Mouse (Mus musculus) liver, embryonic 14.5 days (tissue): ENCODE measurements around the gene Cep78.

Source experiments
- CTCF ChIP-seq: IDR thresholded peaks from 2 replicates; pipeline ENCODE4 v1.5.1; 2016; ENCODE audit warnings: antibody characterized with exemption, low read depth, control low read depth
- EP300 ChIP-seq: IDR thresholded peaks from 2 replicates; pipeline ENCODE4 v1.6.1; 2016; ENCODE audit warnings: antibody characterized with exemption, low read depth

DNA sequence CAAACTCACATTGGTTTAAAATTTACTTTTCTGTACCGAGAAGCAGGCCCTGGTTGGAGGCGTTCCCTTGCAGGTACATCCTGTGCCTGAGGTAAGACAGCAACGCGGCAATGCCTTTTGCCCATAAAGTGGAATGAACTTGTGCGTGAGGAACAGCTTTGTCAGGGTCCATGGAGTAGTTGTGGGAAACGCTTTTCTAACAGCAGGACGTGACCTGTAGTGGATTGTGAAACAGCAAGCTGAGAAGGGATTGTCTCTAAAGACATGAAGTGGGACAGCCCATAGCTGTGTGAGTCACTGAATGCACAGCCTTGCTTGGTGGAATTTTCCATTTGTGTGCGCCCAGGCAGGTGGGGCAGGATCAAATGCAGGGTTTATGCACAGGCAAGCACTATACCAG, 43.4 kb downstream of the Cep78 start:
- TF ChIP-seq CTCF, result no peak
- TF ChIP-seq EP300, result 0 out of 2 replicates have a peak, but pooled peaks have one; percentile 4
